Mouse (Mus musculus): ENCODE results near the gene Gm17662.

Gm17662 gene

DNA sequence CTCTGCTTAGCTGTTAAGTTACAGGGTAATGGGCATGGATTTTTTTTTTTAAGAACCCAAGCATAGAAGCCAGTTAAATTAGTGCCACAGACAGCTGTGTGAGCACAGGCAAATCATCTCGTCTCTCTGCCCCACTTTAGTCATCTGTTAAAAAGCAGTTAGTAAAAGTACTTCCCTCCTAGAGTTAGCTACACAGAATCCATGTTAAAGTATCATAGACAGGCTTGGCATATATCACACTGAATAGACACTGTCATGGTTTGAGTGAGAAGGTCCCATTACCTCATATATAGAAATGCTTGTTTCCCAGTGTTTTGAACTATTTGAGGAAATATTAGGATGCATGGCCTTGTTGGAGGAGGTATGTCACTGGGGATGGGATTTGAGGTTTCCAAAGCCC lies at the start of gene Gm17662:
Gene Gm17662 (plus strand): TSS at position 301 of the 400 bp plus-strand sequence.
- DNase-seq: no peak

DNA sequence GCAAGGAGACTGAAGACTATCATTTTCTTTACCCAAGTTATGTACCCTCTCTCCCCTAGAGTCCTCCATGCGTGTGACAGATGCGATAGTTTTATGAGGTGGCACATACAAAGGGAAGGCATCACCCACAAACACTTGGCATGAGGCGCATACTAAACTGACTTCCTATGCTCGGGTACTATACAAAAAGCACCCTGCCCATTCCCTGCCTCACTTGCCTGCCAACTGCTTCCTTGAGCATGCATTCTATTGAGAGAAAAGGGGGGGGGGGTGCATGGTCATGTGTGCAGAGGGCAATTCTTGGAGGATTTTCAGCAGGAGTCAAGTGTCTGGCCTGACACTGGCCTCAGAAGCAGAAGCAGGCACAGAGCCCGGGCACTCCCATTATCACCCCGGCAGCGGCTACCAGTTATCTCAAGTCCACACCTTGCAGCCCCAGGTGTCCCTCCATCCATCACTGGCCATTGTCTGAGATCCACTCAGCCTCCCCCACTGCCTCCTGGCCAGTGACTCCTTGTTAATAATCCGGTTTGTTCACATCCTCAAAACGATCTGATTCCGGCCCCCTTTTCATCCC lies 46.3 kb upstream of the Gm17662 start:
- DNase-seq: no peak

DNA sequence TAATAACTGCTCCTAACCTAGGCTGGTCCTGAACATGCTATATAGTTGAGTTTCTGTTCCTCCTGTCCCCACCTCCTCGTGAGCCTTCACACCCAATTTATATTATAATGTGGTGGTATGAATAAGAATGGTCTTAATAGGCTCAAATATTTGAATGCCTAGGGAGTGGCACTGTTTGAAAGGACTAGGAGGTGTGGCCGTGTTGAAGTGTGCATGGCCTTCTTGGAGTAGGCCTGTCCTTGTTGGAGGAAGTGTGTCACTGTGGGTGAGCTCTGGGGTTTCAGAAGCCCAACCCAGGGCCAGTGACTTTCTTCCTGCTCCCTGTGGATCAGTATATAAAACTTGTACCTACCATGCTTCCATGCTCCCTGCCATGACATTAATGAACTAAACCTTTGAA lies 43.5 kb upstream of the Gm17662 start:
- no peak for DNase-seq

DNA sequence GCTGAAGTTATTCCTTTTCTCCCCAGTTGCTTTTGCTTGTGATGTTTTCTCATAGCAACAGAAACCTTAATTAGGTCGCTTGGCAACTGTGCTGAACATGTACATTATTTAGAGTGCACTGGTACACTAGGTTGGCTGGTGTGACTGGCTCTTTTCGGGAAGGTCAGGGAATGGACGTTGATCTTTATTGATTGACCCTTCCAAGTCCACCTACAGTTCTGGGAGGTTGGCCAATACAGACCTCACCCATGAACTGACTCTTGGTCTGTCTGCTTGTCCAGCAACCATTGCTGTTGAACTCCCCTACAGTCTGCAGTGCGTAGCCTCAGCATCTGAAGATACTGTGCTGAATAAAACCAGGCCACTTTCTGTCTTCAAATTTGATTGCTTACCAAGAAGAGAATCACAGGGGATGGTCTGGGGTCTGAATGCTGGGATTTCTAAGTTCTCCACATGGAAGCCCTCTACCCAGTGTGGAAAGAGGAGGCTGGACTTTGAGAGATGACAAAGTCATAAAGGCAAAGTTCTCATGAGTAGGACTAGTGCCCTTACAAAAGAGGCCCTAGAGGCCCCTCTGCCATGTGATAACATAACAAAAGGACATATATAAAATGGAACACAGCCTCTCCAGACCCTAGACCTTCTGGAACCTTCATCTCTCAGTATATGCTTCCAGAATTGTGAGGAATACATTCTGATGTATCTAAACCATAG lies 40.5 kb upstream of the Gm17662 start:
- no peak for DNase-seq

DNA sequence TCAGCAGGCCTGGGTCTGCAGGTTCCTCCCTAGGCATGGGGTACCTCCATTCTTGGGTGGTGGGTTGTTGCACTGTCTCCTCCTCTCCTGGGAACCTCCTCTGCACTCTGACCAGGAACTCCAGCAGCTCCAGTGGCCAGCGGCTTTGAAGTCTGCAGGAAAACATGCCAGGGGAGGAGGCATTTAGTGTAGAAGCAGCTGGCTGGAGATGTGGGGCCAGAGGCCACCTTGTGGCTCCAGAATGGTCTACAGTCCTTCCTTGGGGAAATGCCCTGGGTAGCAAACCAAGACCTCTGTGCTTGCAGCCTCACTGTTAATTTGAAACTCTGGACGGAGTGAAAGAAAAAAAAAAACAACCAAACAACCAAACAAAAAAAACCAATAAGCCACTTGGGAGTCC lies 39.6 kb upstream of the Gm17662 start:
- DNase-seq: no peak

DNA sequence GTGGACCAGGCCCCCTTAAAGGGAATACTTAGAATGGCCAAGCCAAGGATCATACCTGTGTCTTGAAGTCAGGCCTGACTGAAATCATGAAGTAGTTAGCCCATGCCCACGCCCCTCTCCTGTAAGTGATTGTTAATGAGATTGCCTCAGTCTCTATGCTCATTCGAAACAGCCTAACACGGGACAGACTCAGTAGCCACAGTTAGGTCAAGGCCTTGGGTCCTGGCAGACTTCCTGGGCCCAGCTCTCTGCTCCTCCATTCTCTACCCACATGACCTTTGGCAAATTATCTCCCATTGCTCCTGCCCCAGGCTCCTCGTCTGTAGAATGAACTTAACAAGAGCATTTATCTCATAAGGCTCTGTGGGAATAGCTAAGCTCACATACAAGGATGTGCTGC lies 38.1 kb upstream of the Gm17662 start:
- DNase-seq: no peak

DNA sequence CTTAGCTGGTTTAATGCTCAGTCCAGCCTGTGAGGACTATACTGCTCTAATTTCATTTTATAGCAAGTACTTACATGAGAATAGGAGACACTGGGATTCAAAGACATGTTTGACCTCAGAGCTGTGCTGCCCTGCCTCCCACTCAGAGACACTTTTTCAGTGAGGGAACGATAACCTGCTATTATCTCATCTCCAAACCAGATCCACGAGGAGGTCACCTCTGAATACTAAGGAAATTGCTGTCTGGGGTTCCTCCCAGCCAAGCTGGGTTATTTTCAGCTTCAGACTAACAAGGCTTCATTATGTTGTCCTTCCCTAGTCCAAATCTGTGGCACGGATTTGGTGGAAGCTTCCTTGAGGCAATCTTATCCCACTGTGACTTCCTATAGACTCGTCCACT lies 37.2 kb upstream of the Gm17662 start:
- DNase-seq: no peak

DNA sequence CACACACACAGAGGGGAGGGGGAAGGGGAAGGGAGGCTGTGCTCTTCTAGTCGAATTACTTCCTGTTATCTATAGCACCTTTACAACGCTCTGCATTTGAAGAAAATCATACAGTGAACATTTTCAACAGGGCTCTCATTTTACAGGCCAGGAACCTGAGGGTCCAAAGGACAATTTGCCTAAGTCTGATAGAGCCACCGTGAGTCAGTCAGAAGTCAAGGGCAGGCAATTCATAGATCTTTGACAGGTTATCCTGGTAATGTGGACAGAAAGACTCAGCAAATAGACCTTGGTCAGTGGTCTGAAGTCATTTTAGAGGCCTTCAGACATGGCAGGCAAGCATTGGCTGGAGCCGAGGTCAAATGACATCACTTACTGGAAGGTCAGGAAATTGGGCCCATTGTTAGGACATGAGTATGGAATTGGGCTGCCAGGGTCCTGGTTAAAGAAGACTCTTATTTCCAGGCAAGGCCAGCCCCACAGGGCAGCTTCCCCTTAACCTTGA lies 33.5 kb upstream of the Gm17662 start:
- no peak for DNase-seq

DNA sequence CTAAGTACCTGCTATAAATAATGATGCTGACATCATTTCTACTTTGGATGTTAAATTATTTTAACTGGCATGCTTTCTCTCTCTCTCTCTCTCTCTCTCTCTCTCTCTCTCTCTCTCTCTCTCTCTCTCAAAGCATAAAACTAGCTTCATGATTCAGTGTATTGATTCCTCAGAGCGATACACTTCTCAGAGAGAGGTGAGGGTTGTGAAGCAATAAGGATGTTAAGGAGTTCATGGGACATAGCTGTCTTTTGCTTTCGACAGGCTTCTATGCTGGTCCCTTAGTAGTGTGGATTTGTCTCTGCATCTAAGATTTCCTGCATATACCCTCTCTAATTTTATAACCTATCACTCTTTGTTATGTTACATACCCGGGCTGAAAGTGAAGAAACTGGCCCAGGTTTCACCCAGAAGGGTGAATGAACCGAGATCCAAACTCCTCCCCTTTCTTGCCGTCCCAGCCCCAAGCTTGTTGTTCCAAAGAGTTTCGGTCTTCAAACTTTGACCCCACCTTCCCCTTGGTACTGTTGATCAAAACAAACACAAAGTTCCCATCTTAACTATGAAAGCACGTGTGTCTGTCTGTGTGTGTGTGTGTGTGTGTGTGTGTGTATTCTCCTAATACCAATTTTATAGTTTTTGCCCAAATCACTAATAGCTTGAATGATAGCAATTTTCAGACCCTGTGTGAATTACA lies 32.6 kb upstream of the Gm17662 start:
- DNase-seq: no peak

DNA sequence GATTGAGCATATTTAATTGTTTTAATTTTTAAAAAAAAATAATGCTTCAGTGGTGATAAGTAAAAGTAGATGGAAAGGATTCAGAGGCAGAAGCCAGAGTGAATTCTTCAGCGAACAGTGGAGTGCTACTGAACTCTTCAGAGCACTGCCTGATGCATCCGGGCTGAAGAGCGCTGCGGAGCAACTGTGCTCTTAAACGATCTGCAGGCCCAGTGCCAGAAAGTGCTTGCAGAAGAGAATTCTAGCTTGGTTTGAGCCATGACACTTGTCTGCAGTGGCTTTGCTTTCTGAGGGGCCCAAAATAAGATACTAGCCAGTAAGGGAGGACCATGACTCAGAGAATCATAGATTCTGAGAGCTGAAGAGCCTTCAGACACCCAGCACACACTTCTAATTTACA lies 28.2 kb upstream of the Gm17662 start:
- DNase-seq: no peak

DNA sequence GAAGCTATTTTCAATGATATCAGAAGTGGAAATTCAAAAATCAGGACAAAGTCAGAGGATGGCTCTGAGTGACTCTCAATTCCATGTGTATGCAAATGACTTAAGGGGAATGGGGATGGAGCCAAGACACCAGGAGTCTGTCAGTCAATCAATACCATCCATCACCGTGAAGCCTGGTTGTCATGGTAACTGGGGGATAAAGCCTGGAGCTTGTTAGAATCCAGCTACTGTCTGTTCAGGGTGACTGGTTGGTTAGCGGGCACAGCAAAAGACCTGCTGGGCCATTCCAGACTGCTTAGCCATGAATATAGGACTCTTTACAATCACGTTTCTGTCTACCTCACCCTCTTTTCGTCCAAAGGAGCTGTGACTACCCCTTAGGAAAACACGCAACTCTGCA lies 22.0 kb upstream of the Gm17662 start:
- DNase-seq: no peak

DNA sequence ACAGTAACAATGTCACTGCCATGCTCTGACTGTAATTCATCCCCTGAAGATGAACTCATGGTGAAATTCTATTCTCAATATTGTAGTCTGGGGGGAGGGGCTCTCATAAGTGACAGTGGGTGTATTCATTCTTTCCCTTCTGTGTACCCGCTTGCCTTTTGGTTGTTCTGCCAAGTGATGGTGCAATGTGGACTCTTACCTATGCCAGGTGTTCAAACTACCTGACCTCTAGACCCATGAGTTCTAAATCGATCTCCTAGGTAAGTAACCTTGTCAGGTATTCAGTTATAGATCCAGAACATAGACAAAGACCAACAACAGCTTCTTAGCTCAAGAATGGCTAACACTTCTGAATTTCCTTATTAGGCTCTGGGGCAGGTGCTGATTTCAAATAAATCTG lies 18.8 kb upstream of the Gm17662 start:
- DNase-seq: no peak

DNA sequence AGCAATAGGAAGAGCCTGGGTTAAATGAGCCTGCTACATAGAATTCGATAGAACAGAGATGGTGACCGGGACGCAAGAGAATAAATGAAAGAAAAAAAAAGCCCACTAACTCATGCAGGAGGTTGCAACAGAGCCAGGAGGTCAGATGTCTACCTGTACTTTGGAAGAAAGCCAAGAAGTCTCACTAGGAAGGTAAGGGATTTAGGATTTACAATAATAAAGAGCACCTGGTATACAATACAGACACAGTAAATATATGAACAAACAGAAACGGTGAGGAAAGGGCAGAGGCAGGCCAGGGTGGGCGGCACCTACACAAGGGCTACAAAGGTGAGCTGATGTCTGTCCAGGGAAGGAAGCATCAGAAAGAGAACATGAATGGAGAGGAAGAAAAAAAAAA lies 14.9 kb upstream of the Gm17662 start:
- no peak for DNase-seq

DNA sequence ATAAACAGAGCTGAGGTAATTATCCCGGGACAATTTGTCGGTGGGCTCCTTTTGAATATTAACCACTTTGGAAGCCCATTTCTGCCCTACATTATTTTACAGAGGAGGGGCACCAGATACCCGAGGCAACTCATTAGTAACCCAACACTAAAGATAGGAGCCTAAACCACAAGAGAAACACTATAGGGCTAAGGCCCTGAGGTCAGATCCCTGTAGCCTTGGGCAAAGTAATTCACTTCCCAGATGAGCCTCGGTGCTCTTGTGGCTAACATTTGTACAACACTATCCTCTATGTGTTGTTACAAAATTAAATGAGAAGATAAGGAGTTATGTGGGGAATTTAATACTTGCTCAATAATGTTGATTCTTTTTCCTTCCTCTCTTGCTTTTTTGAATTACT lies 13.6 kb upstream of the Gm17662 start:
- no peak for DNase-seq

DNA sequence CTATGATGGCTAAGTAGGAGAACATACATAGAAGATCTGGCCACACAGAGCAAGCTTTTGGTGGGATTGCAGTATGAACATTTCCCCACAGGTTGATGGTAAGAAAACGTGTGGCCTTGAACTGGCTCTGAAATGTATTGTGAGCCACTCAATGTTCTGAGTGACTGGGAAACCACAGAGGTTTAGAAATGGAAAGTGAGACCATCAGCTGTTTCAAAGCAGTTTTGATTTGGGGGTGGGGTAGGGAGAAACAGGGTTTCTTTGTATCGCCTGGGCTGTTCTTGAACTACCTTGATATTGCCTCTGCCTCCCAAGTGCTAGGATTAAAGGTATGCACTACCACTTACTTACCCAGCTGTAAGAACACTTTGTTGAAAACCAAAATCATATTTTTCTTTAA lies 1.9 kb upstream of the Gm17662 start:
- no peak for DNase-seq

DNA sequence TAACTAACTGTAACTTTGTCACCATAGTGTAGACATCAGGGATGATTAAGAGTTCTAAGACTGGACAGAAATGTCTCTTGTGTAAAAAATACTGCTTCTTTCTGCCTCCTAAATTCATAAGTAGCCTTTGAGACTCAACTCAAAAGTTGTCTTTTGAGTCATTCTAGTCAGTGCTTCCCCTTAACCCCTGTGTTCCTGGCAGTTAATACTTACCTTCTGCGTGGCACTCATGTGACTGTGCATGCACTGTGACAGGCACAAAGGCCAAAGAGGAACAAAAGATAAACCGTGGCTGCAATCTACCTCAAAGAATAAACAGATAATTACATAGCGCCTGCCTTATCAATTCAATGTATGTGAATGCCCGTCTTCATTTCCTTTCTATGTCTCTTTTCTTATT lies 694 bp downstream of the Gm17662 start:
- no peak for DNase-seq

DNA sequence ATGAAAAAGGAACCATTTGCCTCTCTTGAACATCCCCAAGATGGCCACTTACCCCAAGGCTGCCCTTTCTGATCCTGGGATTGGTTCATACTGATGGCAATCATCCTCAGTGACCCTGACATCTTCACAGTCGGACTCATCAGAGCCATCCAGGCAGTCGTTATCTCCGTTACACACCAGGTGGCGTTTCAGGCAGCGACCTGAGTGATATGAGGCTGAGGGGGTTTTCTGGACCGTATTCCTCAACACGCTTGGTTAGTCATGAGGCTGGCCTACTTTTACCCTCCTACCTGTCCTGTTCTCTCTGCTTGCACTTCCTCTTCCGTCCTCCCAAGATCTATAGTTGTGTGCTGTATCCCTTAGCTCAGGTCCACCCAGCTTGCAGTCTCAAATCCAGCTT lies 4.1 kb downstream of the Gm17662 start:
- DNase-seq: no peak

DNA sequence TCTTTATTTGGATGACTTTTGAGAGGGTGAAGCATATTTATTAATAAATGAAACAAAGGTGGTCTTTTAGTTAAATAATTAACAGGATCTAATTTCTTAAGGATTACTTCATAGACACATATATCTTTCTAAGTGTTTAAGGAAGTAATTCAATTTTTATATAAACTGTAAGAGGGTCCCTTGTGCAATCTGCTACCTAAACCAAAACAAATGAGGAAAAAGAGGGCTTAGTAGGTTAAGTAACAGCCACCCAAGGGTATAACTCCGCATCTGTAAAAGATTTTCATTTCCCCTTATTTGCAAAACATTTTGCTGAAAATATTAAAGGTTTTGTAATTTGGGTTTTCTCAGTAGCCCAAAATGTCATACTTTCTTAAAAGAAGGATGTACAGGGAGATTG lies 7.3 kb downstream of the Gm17662 start:
- no peak for DNase-seq

DNA sequence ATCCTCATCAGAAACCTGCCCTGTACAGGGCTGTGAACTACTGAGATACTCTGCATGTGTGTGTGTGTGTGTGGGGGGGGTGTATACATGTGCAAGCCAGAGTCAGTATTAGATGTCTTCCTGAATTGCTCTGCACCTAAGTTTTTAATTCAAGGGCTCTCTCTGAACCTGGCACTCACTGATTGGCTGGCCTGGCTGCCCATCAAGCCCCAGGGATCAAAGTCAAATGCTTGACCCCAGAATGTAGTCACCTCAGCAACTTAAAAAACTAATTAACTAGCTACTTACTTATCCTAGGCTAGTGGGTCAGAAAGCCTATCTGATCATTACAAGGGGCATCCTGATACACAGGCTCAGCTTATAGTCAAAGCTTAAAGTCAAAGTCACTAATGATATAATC lies 12.5 kb downstream of the Gm17662 start:
- DNase-seq: no peak

DNA sequence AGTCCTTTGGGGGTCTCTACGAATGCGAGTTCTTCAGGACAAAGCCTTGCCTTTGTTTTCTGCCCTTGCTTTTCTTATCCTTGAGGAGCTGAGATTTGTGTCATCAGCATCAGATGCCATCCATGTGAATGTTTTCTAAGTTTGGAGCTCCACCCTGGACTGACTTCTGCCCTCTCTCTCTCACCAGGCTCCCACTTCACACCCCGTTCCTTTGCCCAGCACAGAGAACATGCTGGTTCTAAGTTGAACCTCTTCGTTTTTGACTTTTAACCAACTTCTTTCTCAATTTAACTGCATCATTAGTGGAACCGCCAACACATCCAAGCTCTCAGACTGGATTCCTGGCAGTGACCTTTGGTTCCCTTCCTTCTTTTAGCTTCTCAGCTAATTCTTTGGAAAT lies 13.1 kb downstream of the Gm17662 start:
- no peak for DNase-seq

DNA sequence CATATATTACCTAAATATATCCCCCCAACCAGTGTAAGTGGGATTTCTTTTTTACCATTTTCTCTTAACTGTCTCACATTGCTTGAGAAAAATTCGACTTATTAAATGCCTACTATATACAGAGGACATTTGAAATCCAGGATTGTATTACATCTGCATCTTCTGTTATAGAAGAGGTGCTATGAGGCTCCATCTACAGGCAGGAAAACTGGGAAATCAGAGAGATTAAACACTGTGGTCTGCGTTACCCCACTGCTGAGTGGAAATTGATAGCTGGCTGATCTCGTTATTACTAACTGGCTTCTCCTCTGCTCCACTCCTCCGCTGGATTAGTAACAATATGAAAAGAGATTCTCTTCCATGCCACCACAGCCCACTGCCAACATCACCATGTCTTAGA lies 18.7 kb downstream of the Gm17662 start:
- DNase-seq: no peak

DNA sequence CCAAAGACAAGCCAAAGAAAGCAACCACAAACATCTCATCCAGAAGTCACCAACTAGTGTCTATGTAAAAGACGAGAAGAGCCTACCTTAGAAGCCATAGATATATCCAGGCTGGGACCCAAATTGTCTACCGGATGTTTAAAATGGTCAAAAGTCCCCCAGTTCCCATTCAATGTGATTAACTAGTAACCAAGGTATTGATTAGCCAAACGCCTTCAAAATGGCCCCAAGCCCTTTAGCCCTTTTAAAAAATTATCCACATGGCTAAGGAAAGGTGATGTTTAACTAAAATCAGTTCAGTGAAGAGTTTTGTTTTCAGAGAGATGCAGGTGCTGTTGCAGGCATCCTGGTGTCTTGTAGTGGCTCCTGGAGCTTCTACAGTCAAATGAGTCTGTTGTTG lies 19.2 kb downstream of the Gm17662 start, which contains the start of gene C8a:
Gene C8a (minus strand): TSS at position 76 of the 400 bp plus-strand sequence.
- DNase-seq: no peak

DNA sequence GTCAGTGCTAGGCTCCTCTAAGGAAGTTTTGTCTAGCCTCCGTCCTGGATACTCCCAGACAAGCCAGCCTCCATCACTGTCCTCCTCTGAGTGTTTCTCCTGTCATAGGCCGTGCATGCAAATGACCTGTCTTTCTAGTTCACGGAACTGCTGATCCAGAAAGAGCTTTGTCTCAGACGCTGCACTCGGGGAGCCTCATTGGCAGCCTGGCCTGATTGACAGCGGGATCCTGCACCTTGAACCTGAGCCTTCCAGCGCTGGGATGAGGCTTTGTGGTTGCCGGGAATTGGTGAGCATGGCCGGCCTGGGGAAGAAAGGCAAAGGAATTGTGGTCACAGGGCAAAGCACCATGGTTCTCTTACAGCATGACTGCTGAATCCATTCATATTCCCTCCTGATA lies 30.4 kb downstream of the Gm17662 start:
- DNase-seq: no peak
